Mouse (Mus musculus): ENCODE measurements around the gene Catspere2. TPM values are rescaled to one million over a fixed set of nuclear protein-coding genes. Genes with fewer than 3 reads are reported as not detected.

Catspere2 gene
- total RNA-seq (2023) = not detected

DNA sequence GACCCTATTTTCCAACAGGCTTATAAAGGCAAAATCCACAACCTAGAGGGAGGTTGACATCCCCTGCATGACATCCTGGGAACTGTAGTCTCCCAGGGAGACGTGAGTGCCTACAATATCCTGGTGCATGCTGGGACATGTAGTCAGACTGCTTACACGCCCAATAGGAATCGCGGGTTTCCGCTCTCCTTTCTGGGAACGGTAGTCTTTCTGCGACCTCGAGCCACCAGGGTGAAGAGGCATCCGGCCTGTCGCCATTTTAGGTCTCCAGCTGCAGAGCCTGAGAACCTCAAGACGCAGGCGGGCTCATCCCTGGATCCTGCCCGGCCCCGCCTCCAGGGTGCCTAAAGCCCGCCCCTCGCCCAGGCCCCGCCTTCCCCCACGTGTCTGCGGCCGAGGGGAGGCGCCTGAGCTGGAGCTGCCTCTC lies at the start of gene Catspere2:
Catspere2 (plus strand) TSS at position 400 of the 427 bp plus-strand sequence.

DNA sequence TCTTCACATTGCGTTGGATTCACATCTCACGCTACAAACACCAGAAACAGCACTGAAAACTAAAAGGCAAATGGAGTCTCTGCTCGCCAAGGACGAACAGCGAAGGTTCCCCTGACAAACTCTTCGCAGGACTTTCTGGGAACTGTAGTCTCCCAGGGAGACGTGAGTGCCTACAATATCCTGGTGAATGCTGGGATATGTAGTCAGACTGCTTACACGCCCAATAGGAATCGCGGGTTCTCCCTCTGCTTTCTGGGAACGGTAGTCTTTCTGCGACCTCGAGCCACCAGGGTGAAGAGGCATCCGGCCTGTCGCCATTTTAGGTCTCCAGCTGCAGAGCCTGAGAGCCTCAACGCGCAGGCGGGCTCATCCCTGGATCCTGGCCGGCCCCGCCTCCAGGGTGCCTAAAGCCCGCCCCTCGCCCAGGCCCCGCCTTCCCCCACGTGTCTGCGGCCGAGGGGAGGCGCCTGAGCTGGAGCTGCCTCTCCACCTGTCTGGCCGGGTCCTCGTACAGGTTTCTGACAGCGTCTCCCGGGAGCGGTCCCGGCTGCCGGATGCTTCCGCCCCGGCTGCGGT lies 204.1 kb downstream of the Catspere2 start, which contains the start of gene Desi2:
Desi2 (plus strand) TSS at position 202 of the 576 bp plus-strand sequence.

Other genes starting within 250 kb of the Catspere2 start
- 75.8 TPM for gene Adss, start 186.9 kb upstream of the Catspere2 start, total RNA-seq (2023)
- 17.9 TPM for gene Desi2, start 204.0 kb downstream of the Catspere2 start, total RNA-seq (2023)